Mouse (Mus musculus): ENCODE results near the gene Smurf2.
"Not testable (repeated sequence)": the region's sequence is repeated elsewhere in the genome, so short reads cannot be mapped to it uniquely, and the experiment has no call there.

The Smurf2 gene

DNA sequence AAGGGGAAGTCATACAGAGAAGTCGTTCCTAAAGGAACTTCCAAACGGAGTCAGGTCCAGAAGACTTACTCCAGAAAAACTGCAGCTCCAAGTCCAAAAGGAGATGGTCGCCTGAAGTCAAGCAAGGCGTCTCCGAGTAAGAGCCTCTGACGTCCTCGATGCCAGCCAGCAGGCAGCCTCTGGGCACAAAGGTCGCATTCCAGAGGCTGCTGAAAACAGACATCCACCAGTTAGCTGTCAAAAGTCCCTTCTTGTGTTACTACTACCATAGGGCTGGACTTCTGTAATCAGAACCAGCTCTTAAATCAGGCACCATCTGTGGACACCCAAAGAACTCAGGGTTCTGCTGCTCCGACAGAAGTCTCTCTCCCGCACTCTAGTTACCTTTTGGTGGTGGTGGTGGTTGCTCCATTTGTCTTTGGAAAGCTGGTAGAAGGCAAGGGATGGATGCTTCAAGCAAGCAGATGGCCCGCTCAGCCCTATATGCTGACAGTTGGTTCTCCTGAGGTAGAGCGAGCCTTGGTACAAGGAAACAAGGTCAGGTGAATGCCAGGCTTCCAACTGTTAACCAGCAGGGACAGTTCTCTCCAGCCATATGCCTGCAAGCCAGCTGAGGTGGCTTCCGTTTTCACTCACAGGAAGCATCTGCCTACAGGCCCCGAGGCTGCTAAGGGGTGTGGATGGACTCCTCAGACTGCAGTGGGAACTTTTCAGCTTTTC lies 105.8 kb downstream of the Smurf2 start:
- no peak for DNase-seq (ENCODE audit: low read depth, low spot score)

GRCm38 (mm10) chr11:106812410-106813136 lies 107.9 kb downstream of the Smurf2 start:
- DNase-seq (ENCODE audit: low read depth, low spot score): no peak

GRCm38 (mm10) chr11:106807442-106807841 lies 113.1 kb downstream of the Smurf2 start:
- DNase-seq (ENCODE audit: low read depth, low spot score): not testable (repeated sequence)

- no peak for DNase-seq (ENCODE audit: low read depth, low spot score)
Measured at GRCm38 (mm10) chr11:106802069-106802627, 118.4 kb downstream of the Smurf2 start.

DNA sequence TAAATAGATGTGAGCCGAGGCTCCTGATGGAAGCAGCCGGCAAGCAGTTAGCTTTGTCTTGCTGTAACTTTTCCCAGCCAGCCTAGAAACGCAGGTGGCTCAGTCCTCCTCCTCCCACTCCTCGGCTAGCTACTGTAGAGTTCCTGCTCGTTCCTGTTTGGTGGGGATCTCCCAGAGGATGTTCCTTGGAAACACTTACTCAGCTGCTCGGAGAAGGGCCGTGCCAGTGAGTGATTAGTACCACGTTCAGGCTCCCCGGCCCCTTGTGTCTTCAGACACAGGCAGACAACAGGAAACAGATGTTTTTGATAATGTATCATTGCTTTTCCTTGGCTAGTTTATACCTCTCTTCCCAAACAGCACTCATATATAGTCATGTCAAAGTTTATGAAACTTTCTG lies 124.8 kb downstream of the Smurf2 start:
- no peak for DNase-seq (ENCODE audit: low read depth, low spot score)

GRCm38 (mm10) chr11:106793846-106794245 lies 126.7 kb downstream of the Smurf2 start:
- peak; percentile 54 for DNase-seq (ENCODE audit: low read depth, low spot score)

- peak; percentile 40 for DNase-seq (ENCODE audit: low read depth, low spot score)
Measured at GRCm38 (mm10) chr11:106789649-106790048, 130.9 kb downstream of the Smurf2 start.

GRCm38 (mm10) chr11:106788775-106789459 lies 131.6 kb downstream of the Smurf2 start, which contains the start of the genes Ddx5 and Cep95:
TSS of gene Ddx5 (minus strand) at chr11:106789185.
TSS of gene Cep95 (plus strand) at chr11:106789252.
- DNase-seq (ENCODE audit: low read depth, low spot score): peak; percentile 98

- peak; percentile 99 for DNase-seq (ENCODE audit: low read depth, low spot score)
Measured at GRCm38 (mm10) chr11:106788026-106788774, 132.3 kb downstream of the Smurf2 start.

DNA sequence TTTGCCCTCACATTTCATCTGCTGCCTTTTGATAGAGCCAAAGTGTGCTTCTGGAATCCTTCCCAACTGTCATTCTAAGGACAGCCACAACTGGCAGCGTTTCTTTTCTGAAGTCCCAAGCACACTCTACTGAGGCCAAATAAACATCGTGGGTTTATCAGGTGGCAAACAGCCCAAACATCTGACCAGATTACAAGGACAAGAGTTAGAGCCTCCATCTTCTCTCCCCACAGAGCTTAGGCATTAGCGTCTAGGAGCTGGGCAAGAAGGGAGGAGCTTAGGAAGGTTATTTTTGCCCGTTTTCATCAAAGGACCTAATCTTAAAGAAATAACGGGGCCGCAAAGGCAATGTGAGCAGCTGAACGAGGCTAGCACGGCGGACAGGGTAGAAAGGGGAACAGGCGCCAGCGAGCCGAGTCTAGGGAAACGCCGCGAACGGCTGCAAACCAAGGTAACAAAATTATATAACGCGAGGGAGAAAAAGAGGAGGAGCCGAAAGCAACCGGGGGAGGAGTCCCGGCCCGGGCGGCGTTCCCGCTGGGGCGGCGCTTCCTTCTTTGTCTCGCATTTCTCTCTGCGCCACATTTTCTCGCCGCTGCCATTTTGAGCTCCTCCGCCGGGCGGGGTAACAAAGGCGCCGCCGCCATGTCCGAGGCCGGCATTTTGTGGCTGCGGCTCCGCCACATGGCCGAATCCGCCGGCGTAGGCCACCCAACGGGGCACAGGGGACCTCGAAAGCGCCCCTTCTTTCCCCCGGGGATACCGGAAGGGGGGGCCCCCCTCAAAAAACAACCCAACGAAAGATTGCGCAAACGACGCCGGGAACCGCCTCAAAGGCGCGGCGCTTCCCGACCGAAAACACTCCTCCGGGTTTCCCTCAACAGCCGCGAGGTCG lies 133.1 kb downstream of the Smurf2 start:
- DNase-seq (ENCODE audit: low read depth, low spot score): peak; percentile 91

- DNase-seq (ENCODE audit: low read depth, low spot score): no peak
Measured at GRCm38 (mm10) chr11:106785043-106785442, 135.5 kb downstream of the Smurf2 start.

DNA sequence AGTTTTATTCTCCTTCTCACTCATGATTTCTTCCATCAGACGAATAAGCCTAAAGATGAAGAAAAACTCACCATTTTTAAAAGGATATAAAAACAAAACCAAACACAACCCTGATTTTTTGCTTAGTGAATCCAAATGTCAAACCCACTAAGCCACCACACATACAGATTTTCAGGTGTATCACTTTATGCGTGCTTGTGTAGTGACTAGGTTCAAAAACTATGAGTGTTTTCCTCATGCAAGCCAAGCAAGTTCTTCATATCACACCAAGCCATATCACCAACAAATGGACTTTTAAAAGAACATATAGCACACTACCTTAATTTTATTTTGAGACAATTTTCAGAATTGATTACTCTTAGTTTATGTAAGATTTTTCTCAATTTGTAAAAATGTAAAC lies 136.0 kb downstream of the Smurf2 start:
- DNase-seq (ENCODE audit: low read depth, low spot score): peak; percentile 43

GRCm38 (mm10) chr11:106782841-106783764 lies 137.4 kb downstream of the Smurf2 start:
- peak; percentile 60 for DNase-seq (ENCODE audit: low read depth, low spot score)

DNA sequence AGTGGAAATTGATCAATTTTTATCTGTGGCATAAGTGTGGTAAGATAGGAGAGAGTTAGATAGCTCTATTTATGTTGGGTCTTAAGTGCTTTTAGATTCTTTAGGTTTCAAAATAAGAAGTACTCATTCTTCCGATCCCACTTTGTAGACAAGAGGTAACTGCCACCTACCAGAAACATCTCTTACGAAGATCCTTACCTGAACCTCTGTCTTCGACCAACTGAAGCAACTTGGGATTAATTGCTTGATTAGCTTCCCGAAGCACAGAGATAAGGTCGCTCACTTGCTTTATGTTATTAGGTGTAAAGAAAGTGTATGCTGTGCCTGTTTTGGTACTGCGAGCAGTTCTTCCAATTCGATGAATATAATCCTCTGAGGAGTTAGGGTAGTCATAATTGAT lies 138.2 kb downstream of the Smurf2 start:
- peak; percentile 35 for DNase-seq (ENCODE audit: low read depth, low spot score)

DNA sequence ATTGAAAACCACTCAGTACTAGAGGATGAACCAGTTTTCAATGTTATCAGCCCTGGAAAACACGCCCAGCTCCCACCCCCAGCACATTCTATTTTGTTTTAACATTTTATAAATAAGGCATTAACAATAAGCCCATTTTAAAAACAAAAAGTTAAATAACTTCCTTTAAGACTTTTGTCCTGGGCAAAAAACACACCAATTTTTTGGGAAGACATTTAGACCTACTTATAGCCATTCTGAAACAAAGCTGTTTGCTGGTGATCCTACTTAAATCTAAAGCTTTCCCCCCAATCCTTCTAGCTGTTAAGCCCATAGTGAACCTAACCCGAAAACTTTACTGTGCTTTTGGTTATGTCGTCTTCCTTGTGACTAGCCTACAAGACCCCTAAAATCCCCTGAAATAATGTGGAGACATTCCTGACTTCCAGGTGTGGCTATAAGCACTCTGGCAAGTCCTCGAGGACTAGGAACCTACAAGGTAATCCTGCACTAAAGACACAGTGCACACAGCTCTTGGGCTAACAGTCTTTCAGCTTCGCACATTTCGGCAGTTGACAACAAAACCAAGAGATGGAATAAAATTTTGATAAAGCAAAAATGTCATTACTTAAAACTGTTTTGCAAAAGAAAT lies 139.8 kb downstream of the Smurf2 start:
- DNase-seq (ENCODE audit: low read depth, low spot score): peak; percentile 49

DNA sequence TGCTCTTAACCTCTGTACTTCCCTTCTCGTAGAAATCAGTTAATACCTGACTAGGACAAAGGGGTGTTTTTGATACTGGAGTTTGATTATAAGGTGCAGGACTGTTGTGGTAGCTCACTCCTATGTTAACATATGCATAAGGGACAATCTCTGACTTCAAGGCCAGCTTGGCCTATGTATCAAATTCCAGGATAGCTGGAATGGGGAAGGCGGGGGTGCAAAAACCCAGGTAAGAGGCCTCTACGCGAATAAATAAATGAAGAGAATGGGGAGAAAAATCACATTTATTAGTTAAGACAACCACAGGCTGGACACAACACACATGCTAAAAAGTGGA lies 140.5 kb downstream of the Smurf2 start:
- no peak for DNase-seq (ENCODE audit: low read depth, low spot score)

DNA sequence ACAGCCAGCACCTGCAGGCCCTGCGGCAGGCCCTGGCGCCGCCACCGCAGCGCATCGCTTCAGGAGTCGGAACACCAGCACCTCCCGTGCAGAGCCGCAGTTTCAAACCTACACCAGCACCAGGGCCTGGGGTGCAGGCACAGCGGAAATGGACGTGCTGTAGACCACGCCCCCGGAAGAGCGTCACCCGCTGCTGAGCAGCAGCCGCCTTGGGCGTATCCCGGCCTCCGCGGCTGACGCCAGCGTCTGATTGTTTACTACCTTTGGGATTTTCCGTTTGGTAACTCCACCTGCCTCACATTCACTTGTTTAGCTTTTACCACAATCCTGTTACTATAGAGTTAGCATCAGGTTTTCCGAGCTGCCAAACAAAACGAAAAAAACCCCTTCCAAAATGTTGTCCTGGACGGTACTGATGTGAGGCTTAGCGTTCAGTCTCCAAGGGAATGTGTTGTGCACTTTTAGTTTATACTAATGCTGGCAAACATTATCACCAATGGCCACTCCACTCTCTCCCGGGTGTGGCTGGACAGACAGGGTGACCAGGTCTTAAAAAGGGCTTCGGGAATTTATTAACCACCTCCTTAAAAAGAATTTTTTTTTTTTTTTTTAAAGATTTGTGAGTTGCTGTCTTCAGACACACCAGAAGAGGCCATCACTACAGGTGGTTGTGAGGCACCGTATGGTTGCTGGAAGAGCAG lies 141.0 kb downstream of the Smurf2 start, which contains the start of gene Polg2:
Gene Polg2, minus strand, starts transcription at position 150 of the 701 bp plus-strand sequence.
- DNase-seq (ENCODE audit: low read depth, low spot score): peak; percentile 99
